Mouse (Mus musculus) kidney, adult 2 months (tissue): ENCODE measurements around the gene Macrod2. TPM values are rescaled to one million over a fixed set of nuclear protein-coding genes. Genes with fewer than 3 reads are reported as not detected.

ENCODE experiments used
- DNase-seq: peaks from one replicate; pipeline ENCODE4 v3.0.0; 2021
- H3K27ac ChIP-seq: fragments of 200-500 bp; 2 replicates; pipeline ENCODE4 v1.5.1; 2012; ENCODE audit warnings: low read depth, low read length, control low read depth, inconsistent platforms; ENCODE audit not compliant: insufficient read depth
- H3K27me3 ChIP-seq: fragments of 200-500 bp; replicated peaks from 2 replicates; pipeline ENCODE4 v1.6.1; 2012; ENCODE audit warnings: mild to moderate bottlenecking, moderate library complexity, low read length, inconsistent platforms; ENCODE audit not compliant: control insufficient read depth, insufficient read depth
- H3K36me3 ChIP-seq: fragments of 200-500 bp; 2 replicates; pipeline ENCODE4 v1.6.1; 2012; ENCODE audit warnings: mild to moderate bottlenecking, moderate library complexity, low read length, inconsistent platforms; ENCODE audit not compliant: control insufficient read depth, insufficient read depth
- H3K4me1 ChIP-seq: fragments of 200-500 bp; 2 replicates; pipeline ENCODE4 v1.6.1; 2011; ENCODE audit warnings: low read length; ENCODE audit not compliant: control insufficient read depth, insufficient read depth
- H3K4me3 ChIP-seq: fragments of 200-500 bp; 2 replicates; pipeline ENCODE4 v1.5.1; 2011; ENCODE audit warnings: mild to moderate bottlenecking, low read depth, low read length, control low read depth; ENCODE audit not compliant: insufficient read depth
- CTCF ChIP-seq: fragments of 200-500 bp; conservative IDR thresholded peaks from 2 replicates; pipeline ENCODE4 v1.5.1; 2011; ENCODE audit warnings: low read depth, mild to moderate bottlenecking, control low read depth, low read length, moderate library complexity, mixed read lengths; ENCODE audit not compliant: insufficient read depth, insufficient read length
- POLR2A ChIP-seq: fragments of 200-500 bp; IDR thresholded peaks from one replicate; pipeline ENCODE4 v1.6.1; 2011; ENCODE audit warnings: low read depth, low read length, control low read depth
- WGBS: fragments of 180-500 bp; shearing (Covaris S2); methylation state at CpG from one replicate; pipeline ENCODE4 v1.1.7; 2018; 5-methylcytosine and 5-hydroxymethylcytosine counted together
- polyA plus RNA-seq: library from polyadenylated mRNA; depleted of rRNA; stranded (reverse); fragments of >200 nt; gene quantifications from 2 replicates; pipeline ENCODE4 v1.2.3, GENCODE M21; 2012

The Macrod2 gene
- polyA plus RNA-seq, 1 experiment: 9.8 TPM

GRCm38 (mm10) chr2:140570874-140571273 lies 175.8 kb downstream of the Macrod2 start:
- no peak for DNase-seq
- Histone ChIP-seq H3K36me3 (no peaks in the 10 kb centered on the region), H3K27me3 (no peaks in the 10 kb centered on the region), H3K4me1 (no peaks in the 10 kb centered on the region), H3K4me3 (no peak overlapping the region), H3K27ac (no peak overlapping the region)
- TF ChIP-seq POLR2A (no peak), CTCF (no peak)
- WGBS: 61% methylated on average over 6 of the region's 6 CpGs

- H3K27ac ChIP-seq: no peak overlapping the region
- TF ChIP-seq CTCF: no peak
- no peak for TF ChIP-seq POLR2A
- 70% methylated on average over 3 of the region's 3 CpGs for WGBS
- no peaks in the 10 kb centered on the region for H3K27me3 ChIP-seq
- H3K36me3 ChIP-seq: no peaks in the 10 kb centered on the region
- H3K4me1 ChIP-seq: no peaks in the 10 kb centered on the region
- DNase-seq: no peak
- H3K4me3 ChIP-seq: no peak overlapping the region
Measured at GRCm38 (mm10) chr2:140592537-140593261, 197.6 kb downstream of the Macrod2 start.

- H3K4me1 ChIP-seq: no peaks in the 10 kb centered on the region
- no peak overlapping the region for H3K27ac ChIP-seq
- no peaks in the 10 kb centered on the region for H3K27me3 ChIP-seq
- no peak overlapping the region for H3K4me3 ChIP-seq
- no peak for DNase-seq
- H3K36me3 ChIP-seq: no peaks in the 10 kb centered on the region
- WGBS: 92% methylated on average over 2 of the region's 2 CpGs
- TF ChIP-seq CTCF (no peak), POLR2A (no peak)
Measured at GRCm38 (mm10) chr2:140596906-140597305, 201.8 kb downstream of the Macrod2 start.

GRCm38 (mm10) chr2:140615451-140615850 lies 220.3 kb downstream of the Macrod2 start:
- Histone ChIP-seq H3K27ac (no peak overlapping the region), H3K4me1 (no peaks in the 10 kb centered on the region), H3K36me3 (no peaks in the 10 kb centered on the region), H3K27me3 (no peaks in the 10 kb centered on the region), H3K4me3 (no peak overlapping the region)
- 82% methylated on average over 2 of the region's 2 CpGs for WGBS
- DNase-seq: no peak
- no peak for TF ChIP-seq POLR2A
- TF ChIP-seq CTCF: no peak

GRCm38 (mm10) chr2:140621730-140622337 lies 226.7 kb downstream of the Macrod2 start:
- H3K36me3 ChIP-seq: no peaks in the 10 kb centered on the region
- H3K27ac ChIP-seq: no peak overlapping the region
- no peaks in the 10 kb centered on the region for H3K4me1 ChIP-seq
- DNase-seq: no peak
- WGBS: 72% methylated on average over 2 of the region's 2 CpGs
- H3K4me3 ChIP-seq: no peak overlapping the region
- TF ChIP-seq POLR2A (no peak), CTCF (no peak)
- H3K27me3 ChIP-seq: no peaks in the 10 kb centered on the region; the same call in 1 of the 2 replicates

GRCm38 (mm10) chr2:140653481-140653880 lies 258.4 kb downstream of the Macrod2 start:
- H3K27me3 ChIP-seq: no peaks in the 10 kb centered on the region
- no peak overlapping the region for H3K4me3 ChIP-seq
- no peaks in the 10 kb centered on the region for H3K36me3 ChIP-seq
- H3K4me1 ChIP-seq: no peaks in the 10 kb centered on the region
- no peak for TF ChIP-seq POLR2A
- no peak for TF ChIP-seq CTCF
- no peak overlapping the region for H3K27ac ChIP-seq
- no peak for DNase-seq

- Histone ChIP-seq H3K4me1 (no peaks in the 10 kb centered on the region), H3K27me3 (no peaks in the 10 kb centered on the region), H3K4me3 (no peak overlapping the region), H3K36me3 (no peaks in the 10 kb centered on the region), H3K27ac (no peak overlapping the region)
- no peak for TF ChIP-seq CTCF
- TF ChIP-seq POLR2A: no peak
- DNase-seq: no peak
- WGBS: 86% methylated on average over 2 of the region's 2 CpGs
Measured at GRCm38 (mm10) chr2:140653978-140654377, 258.9 kb downstream of the Macrod2 start.
